Mouse (Mus musculus): ENCODE measurements around the gene Fbxo48. TPM values are rescaled to one million over a fixed set of nuclear protein-coding genes. Genes with fewer than 3 reads are reported as not detected.

Fbxo48 gene
- polyA plus RNA-seq, 1 experiment from 2014 or later, result 1.3 TPM

- no peaks in the 10 kb centered on the region for H3K4me1 ChIP-seq
- no peak overlapping the region for H3K4me2 ChIP-seq (replicated peaks)
- no peaks in the 10 kb centered on the region for H3K36me3 ChIP-seq
- ATAC-seq (ENCODE audit: low FRiP score, low read depth), result no peak
- H3K27ac ChIP-seq (replicated peaks), result no peak overlapping the region
- H3K9me3 ChIP-seq, result no peaks in the 10 kb centered on the region
- 89% methylated on average over 4 of the region's 4 CpGs for WGBS
- no peak overlapping the region for H3K4me3 ChIP-seq
- no peak overlapping the region for H3K9ac ChIP-seq (replicated peaks)
- no peaks in the 10 kb centered on the region for H3K27me3 ChIP-seq
These were observed 25.8 kb downstream of the Fbxo48 start for GRCm38 (mm10) chr11:16976937-16977336.

GRCm38 (mm10) chr11:16977611-16978010, 26.4 kb downstream of the Fbxo48 start:
- no peak overlapping the region for H3K9ac ChIP-seq (replicated peaks)
- 66% methylated on average over 2 of the region's 2 CpGs for WGBS

GRCm38 (mm10) chr11:16978161-16978707, 27.1 kb downstream of the Fbxo48 start:
- H3K36me3 ChIP-seq, result no peaks in the 10 kb centered on the region
- H3K27ac ChIP-seq (replicated peaks), result no peak overlapping the region
- ATAC-seq (ENCODE audit: low FRiP score, low read depth), result no peak
- no peak overlapping the region for H3K9ac ChIP-seq (replicated peaks)
- H3K27me3 ChIP-seq, result no peaks in the 10 kb centered on the region
- 87% methylated on average over 5 of the region's 5 CpGs for WGBS
- H3K9me3 ChIP-seq, result no peaks in the 10 kb centered on the region
- no peak overlapping the region for H3K4me3 ChIP-seq
- H3K4me2 ChIP-seq (replicated peaks), result no peak overlapping the region
- H3K4me1 ChIP-seq, result no peaks in the 10 kb centered on the region

More at GRCm38 (mm10) chr11:16977611-16978010, 26.4 kb downstream of the Fbxo48 start:
- H3K4me3 ChIP-seq, result no peak overlapping the region
- no peak overlapping the region for H3K27ac ChIP-seq (replicated peaks)
- no peak overlapping the region for H3K4me2 ChIP-seq (replicated peaks)
- ATAC-seq (ENCODE audit: low FRiP score, low read depth), result no peak
- H3K27me3 ChIP-seq, result no peaks in the 10 kb centered on the region
- no peaks in the 10 kb centered on the region for H3K36me3 ChIP-seq
- no peaks in the 10 kb centered on the region for H3K9me3 ChIP-seq
- H3K4me1 ChIP-seq, result no peaks in the 10 kb centered on the region

- no peak for ATAC-seq (ENCODE audit: low FRiP score, low read depth)
- Histone ChIP-seq H3K9me3 (no peaks in the 10 kb centered on the region), H3K27me3 (no peaks in the 10 kb centered on the region), H3K4me1 (no peaks in the 10 kb centered on the region), H3K4me3 (no peak overlapping the region), H3K4me2 (replicated peaks) (no peak overlapping the region), H3K27ac (replicated peaks) (no peak overlapping the region), H3K9ac (replicated peaks) (no peak overlapping the region), H3K36me3 (no peaks in the 10 kb centered on the region)
- WGBS, result 88% methylated on average over 7 of the region's 7 CpGs
These were observed 35.5 kb downstream of the Fbxo48 start for GRCm38 (mm10) chr11:16986550-16987187.

GRCm38 (mm10) chr11:16987745-16988328, 36.7 kb downstream of the Fbxo48 start:
- Histone ChIP-seq H3K4me1 (no peaks in the 10 kb centered on the region), H3K36me3 (no peaks in the 10 kb centered on the region), H3K9me3 (no peaks in the 10 kb centered on the region), H3K27ac (replicated peaks) (no peak overlapping the region), H3K4me3 (no peak overlapping the region), H3K27me3 (no peaks in the 10 kb centered on the region), H3K9ac (replicated peaks) (no peak overlapping the region), H3K4me2 (replicated peaks) (no peak overlapping the region)
- ATAC-seq (ENCODE audit: low FRiP score, low read depth), result no peak
- 81% methylated on average over 6 of the region's 6 CpGs for WGBS

GRCm38 (mm10) chr11:16989885-16990284, 38.7 kb downstream of the Fbxo48 start:
- Histone ChIP-seq H3K36me3 (no peaks in the 10 kb centered on the region), H3K9me3 (no peaks in the 10 kb centered on the region), H3K27ac (replicated peaks) (no peak overlapping the region), H3K4me2 (replicated peaks) (no peak overlapping the region), H3K4me1 (no peaks in the 10 kb centered on the region), H3K9ac (replicated peaks) (no peak overlapping the region), H3K27me3 (no peaks in the 10 kb centered on the region), H3K4me3 (no peak overlapping the region)
- WGBS, result 87% methylated on average over 5 of the region's 5 CpGs
- ATAC-seq (ENCODE audit: low FRiP score, low read depth), result no peak

- H3K27me3 ChIP-seq, result no peaks in the 10 kb centered on the region
- H3K4me2 ChIP-seq (replicated peaks), result no peak overlapping the region
- no peaks in the 10 kb centered on the region for H3K4me1 ChIP-seq
- H3K36me3 ChIP-seq, result no peaks in the 10 kb centered on the region
- H3K9me3 ChIP-seq, result no peaks in the 10 kb centered on the region
- no peak overlapping the region for H3K27ac ChIP-seq (replicated peaks)
- 80% methylated on average over 6 of the region's 6 CpGs for WGBS
- H3K9ac ChIP-seq (replicated peaks), result no peak overlapping the region
- no peak overlapping the region for H3K4me3 ChIP-seq
- no peak for ATAC-seq (ENCODE audit: low FRiP score, low read depth)
These were observed 41.7 kb downstream of the Fbxo48 start for GRCm38 (mm10) chr11:16992880-16993279.

GRCm38 (mm10) chr11:16996818-16997217, 45.6 kb downstream of the Fbxo48 start:
- no peaks in the 10 kb centered on the region for H3K9me3 ChIP-seq
- H3K27ac ChIP-seq (replicated peaks), result no peak overlapping the region
- no peaks in the 10 kb centered on the region for H3K36me3 ChIP-seq
- no peak overlapping the region for H3K9ac ChIP-seq (replicated peaks)
- H3K4me3 ChIP-seq, result no peak overlapping the region
- no peaks in the 10 kb centered on the region for H3K27me3 ChIP-seq
- no peak for ATAC-seq (ENCODE audit: low FRiP score, low read depth)
- H3K4me1 ChIP-seq, result no peaks in the 10 kb centered on the region
- H3K4me2 ChIP-seq (replicated peaks), result no peak overlapping the region

- no peaks in the 10 kb centered on the region for H3K36me3 ChIP-seq
- no peak overlapping the region for H3K4me3 ChIP-seq
- H3K4me2 ChIP-seq (replicated peaks), result no peak overlapping the region
- H3K9ac ChIP-seq (replicated peaks), result no peak overlapping the region
- ATAC-seq (ENCODE audit: low FRiP score, low read depth), result no peak
- no peaks in the 10 kb centered on the region for H3K4me1 ChIP-seq
- no peak overlapping the region for H3K27ac ChIP-seq (replicated peaks)
- H3K9me3 ChIP-seq, result no peaks in the 10 kb centered on the region
- no peaks in the 10 kb centered on the region for H3K27me3 ChIP-seq
These were observed 46.3 kb downstream of the Fbxo48 start for GRCm38 (mm10) chr11:16997465-16997864.

- H3K9ac ChIP-seq (replicated peaks), result no peak overlapping the region
- H3K4me3 ChIP-seq, result no peak overlapping the region
- H3K27ac ChIP-seq (replicated peaks), result no peak overlapping the region
- no peak for ATAC-seq (ENCODE audit: low FRiP score, low read depth)
- no peaks in the 10 kb centered on the region for H3K4me1 ChIP-seq
- WGBS, result 95% methylated on average over 4 of the region's 4 CpGs
- H3K27me3 ChIP-seq, result no peaks in the 10 kb centered on the region
- no peak overlapping the region for H3K4me2 ChIP-seq (replicated peaks)
- H3K9me3 ChIP-seq, result no peaks in the 10 kb centered on the region
- H3K36me3 ChIP-seq, result no peaks in the 10 kb centered on the region
These were observed 48.2 kb downstream of the Fbxo48 start for GRCm38 (mm10) chr11:16999387-16999786.

- Histone ChIP-seq H3K27ac (replicated peaks) (no peak overlapping the region), H3K36me3 (no peaks in the 10 kb centered on the region), H3K27me3 (no peaks in the 10 kb centered on the region), H3K4me1 (no peaks in the 10 kb centered on the region), H3K4me2 (replicated peaks) (no peak overlapping the region), H3K4me3 (no peak overlapping the region), H3K9me3 (no peaks in the 10 kb centered on the region), H3K9ac (replicated peaks) (no peak overlapping the region)
- ATAC-seq (ENCODE audit: low FRiP score, low read depth), result no peak
These were observed 48.8 kb downstream of the Fbxo48 start for GRCm38 (mm10) chr11:16999933-17000332.

GRCm38 (mm10) chr11:17000353-17001334, 49.5 kb downstream of the Fbxo48 start:
- H3K4me2 ChIP-seq (replicated peaks), result no peak overlapping the region
- H3K27me3 ChIP-seq, result no peaks in the 10 kb centered on the region
- no peaks in the 10 kb centered on the region for H3K36me3 ChIP-seq
- H3K27ac ChIP-seq (replicated peaks), result no peak overlapping the region
- ATAC-seq (ENCODE audit: low FRiP score, low read depth), result no peak
- H3K9me3 ChIP-seq, result no peaks in the 10 kb centered on the region
- WGBS, result 81% methylated on average over 9 of the region's 9 CpGs
- no peaks in the 10 kb centered on the region for H3K4me1 ChIP-seq
- no peak overlapping the region for H3K9ac ChIP-seq (replicated peaks)
- no peak overlapping the region for H3K4me3 ChIP-seq

All from midbrain, embryonic 12.5 days (tissue).